Mouse (Mus musculus): Measurements from ENCODE around the gene Ctf1.

- TF ChIP-seq GATA1 (IDR thresholded peaks at IDR 0.05; ENCODE audit: borderline replicate concordance, low read length) = no peak
- no peak for TF ChIP-seq FLI1 (IDR thresholded peaks at IDR 0.05; ENCODE audit: low read length)
Observed at GRCm38 (mm10) chr7:127708207-127709078, 4.1 kb upstream of the Ctf1 start, which contains the start of gene Bcl7c.

Data from megakaryocyte, embryonic 14.5 days (primary cell).